Mouse (Mus musculus) fat pad, adult 2 months (tissue): Measurements from ENCODE around the gene Nkx1-1.

Experiments used
- DNase-seq: peaks from one replicate; pipeline ENCODE4 v3.0.0-alpha.2; 2011; ENCODE audit warnings: low read depth, low spot score; ENCODE audit errors: extremely low read depth

Gene Nkx1-1

DNA sequence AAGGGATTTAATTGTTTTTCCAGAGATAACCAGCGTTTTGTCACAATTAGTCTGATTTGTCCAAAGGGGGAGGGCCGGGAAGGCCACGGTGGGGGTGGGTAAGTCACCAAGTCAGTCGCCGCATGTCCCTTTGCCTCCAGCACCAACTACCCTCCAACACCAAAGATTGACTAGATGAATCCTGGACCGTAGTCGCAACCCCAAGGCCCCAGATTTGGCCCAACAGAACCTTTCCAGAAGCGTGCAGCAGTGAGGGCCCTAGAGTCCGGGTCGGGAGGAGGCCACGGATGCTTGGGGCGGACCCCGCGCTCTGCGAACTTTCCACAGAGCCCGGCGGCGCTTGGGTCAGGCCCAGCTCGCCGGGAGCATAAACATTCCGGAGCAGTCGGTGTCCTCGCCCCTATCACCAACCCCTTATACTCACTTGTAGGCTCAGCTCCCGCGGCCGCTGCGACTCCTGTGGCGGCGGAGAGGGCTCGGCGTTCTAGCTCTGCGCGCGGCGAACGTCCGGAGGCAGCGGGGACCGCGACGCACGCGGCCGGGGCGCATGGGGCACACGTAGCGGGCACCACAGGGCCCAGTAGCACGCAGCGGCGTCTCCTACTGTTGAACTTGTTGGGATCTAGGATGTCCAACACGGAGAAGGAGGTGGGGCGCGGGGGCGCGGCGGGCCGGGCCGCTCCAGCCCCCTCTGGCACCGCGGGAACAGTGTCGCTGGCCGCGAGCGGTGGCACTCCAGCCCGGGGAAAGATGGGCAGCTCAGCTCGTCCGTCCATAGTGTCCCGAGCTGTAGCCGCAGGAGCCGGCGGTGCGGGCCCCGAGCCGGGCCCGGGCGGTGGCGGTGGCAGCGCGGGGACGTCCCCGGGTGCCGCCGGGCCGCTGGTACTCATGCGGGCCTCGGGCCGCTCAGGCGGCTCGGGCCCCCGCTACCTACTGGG is at the start of gene Nkx1-1:
Nkx1-1 (minus strand) TSS at position 776 of the 938 bp plus-strand sequence.
- no peak for DNase-seq

DNA sequence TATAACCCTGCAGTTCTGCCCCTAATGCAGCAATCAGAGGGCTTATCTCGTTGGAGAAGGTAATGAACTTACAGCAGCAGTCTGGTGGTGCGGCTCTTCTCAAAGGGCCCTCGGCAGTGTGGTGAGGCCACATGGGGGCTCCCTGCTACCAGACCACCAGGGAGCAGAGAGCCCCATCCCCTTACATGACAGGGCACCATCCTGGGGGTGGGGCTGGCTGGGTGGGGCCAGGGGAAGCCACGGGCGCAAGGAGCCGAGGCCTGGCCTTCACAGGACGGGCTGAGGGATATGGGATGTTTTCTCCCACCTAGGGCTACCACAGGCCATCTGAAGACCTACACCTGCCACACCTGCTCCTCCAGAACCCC is 47.5 kb upstream of the Nkx1-1 start:
- DNase-seq = no peak

DNA sequence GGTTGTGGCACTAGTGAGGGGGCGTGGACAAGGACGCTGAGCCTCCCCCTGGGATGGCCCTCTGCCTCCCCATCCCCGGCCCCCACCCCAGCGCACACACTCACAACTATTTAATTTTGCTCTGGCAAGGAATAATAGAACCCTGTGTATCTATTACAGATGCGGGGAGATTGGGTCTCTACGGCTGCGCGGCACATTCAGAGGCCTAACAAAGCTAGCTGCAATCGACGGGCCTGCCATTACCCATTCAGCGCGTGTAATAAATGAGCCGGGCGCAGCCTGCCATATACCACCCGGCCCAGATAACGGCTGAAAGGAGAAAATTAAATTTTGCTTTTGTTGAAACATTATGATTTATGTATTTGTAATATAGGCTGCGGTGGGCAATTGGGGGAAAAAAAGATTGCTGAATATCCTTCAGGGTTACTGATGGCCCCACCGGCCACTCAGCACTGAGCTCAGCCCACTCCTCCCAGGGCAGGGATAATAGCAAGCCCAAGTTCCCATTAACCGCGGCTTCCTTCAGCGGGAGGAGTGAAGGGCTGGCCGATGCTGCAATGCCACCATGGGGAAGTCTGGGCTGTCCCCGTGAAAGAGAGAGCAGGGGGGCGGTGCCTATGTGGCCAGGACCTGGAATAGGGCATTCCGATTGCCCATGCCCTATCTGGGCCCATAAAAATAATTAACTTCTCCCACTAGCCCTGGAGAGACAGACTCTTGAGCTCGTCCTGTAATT is 47.0 kb upstream of the Nkx1-1 start:
- no peak for DNase-seq

DNA sequence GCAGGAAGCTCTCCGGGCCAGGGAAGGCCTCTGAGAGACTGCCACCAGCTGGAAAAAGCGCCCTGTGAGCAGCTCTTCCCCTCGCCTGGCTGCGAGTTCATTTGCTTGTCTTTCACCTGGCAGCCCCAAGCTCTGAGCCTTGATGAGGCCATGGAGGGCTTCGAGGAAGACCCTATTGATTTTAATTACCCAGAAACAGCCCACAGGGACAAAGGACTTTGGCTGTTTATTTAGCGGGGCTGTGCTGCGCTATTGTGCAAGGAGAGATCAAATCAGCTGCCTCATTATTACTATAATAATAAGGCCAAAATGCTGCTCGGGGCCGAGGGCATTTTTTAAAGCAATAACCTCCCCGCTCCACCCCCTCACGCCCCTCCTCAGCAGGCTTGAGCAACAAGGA is 31.7 kb upstream of the Nkx1-1 start:
- no peak for DNase-seq

DNA sequence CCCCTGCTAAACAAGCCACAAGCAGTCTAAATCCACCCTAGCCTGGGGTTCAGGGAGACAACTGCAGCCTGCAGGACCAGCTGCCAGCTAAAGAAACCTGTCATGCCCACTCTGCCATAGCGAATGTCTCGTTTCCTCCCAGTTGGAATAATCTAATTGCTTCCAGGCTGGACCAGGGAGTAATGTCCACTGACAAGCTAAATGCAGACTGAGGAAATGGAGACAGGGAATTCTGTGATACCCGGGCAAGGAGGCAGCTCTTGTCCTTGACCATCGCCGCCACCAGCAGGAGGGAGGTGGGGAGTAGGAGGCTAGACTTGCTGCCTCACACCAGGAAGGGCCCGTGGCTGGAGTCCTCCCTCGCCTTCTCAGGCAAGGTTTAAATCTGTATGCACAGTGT is 30.6 kb upstream of the Nkx1-1 start:
- no peak for DNase-seq

DNA sequence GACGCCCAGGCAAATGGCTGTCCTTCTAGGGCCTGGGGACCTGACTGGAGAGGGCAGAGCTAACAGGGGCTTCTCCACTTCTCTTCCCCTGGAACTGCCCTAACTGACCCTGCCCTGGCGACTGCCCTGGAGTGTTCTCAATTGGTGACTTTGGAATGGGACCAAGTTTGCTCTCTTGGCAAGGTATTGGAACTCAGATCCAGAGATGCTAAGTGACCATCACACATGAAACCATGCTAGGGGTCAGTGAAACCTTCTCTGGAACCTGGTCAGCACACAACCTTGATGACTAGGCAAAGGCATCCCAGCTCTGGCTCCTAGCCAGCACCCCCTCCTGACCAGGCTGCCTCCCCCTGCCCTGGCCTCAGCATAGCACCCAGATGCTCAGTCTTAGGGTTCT is 25.3 kb upstream of the Nkx1-1 start:
- no peak for DNase-seq

DNA sequence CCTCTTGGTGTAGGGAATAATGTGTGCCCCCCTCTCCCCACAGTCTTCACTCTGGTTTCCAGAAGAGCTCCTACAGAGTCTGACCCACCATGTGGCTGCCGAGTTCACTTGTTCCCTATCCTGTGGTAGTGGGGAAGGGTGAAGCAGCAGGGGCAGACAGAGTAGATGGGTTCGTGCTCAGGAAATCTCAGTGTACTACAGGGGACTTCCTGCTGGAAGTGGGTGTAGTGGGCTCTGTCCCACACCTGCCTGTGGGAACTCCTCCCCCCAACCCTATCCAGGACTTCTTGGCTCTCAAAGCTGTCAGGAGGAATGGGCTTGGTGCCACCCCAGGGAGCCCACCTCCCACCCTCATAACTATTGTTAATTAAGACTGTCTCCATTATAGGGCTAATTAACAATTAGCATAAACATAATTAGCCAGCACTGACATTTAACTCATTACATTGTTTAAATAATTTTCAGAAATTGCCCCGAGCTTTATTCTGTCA is 24.4 kb upstream of the Nkx1-1 start:
- DNase-seq = no peak

DNA sequence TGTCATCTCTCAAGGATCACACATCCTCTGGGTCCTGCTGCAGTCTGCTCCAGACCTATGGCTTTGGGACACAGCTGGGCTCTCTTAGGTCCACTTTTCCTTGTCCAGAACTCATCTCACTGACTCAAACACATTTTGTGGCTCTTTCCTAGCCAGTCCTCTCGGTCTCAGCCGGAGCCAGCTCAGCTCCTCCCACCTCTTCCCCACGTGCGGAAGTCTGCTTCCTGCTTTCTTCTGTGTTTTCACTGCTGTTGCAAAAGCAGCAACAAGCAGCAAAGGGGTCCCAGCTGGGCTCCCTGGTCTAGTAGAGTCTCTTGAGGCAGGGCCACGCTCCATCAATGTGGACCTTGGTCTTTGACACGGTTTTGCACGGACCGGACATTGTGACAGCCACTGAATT is 22.0 kb upstream of the Nkx1-1 start:
- no peak for DNase-seq

DNA sequence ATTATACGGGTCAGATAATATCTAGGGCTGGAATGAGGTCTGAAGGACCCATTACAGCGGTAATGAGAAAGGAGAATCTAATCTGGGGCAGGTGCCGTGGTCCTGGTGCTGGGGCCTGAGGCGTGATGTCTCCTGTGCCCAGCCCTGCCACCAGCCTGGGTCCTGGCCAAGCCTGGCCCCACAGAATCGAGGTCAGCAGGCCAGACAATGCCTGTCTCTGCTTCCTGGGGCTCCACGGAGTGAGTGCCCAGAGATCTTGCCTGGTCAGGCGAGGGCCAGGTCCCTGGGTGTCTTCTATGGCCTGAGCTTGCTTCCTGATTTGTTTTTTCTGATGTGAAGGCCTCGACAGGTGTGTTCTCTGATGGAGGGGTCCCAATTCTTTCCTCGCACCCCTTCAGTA is 10.0 kb upstream of the Nkx1-1 start:
- DNase-seq = no peak

DNA sequence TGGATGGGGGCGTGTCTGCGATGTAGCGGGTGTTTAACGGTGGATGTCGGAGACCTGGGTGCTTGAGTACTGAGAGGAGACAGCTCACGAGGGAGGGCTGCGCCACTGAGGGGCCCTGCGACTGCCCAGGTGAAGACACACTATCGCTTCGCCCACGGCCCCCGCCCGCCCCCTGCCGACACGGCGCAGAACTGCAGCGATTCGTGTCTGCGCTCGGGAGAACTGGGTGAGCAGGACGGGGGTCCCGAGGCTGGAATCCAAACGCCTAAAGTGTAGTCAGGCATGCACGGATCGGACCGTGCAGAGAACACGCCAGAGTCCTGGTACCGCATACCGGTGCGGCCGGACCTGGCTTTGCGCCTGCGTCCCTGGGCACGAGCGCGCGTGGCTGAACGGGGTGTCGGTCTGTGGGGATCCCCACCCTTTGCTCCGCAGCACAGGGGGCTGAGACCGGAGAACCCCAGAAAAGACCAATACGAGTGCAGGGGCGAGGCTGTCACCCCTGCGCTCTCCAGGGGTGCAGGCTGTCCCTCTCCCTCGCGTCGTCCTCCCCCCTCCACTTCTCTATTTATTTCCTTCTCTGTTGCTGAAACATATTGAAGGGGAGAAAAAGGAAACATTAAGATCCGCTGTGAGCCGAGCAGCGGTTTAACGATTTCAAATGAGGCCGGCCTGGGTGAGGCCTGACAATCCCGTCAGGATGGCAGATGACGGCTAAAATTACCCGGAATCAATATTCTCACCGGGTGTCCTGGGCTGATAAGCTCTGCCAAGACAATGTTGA is 9.3 kb upstream of the Nkx1-1 start:
- no peak for DNase-seq

DNA sequence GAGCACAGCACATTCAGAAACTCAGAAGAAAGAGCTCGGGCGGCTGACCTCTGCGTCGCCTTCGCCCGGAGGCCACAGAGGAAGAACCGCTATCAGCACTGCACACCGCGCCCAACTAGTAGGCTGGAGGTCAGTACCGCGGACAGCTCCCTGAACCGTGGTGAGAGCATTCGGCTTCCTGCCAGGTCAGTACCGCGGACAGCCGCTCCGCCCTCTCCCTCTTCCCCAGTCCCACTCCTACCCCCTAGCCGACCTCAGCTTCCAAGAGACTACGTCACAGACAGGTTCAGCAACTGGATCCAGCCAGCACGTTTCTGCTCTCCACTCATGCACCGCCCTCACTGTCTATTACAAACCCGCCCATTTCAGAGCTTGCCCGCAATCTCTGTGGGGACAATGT is 4.4 kb upstream of the Nkx1-1 start:
- peak; percentile 16 for DNase-seq

DNA sequence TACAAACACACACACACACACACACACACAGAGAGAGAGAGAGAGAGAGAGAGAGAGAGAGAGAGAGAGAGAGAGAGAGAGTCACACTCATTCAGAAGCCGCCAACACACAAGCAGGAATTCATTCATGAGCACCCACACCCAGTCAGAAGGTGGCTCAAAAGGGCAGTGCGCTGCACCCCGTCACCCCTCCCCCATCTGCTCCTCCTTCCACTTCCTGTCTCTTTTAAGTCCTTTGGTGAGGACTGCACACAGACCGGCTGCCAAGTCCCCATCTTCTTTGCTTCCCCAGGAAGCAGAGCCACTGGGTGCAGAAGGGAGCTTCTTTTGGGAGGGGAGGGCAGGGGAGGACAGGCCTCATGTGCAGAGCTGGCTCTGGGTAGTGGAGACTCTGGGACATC is 2.2 kb upstream of the Nkx1-1 start:
- DNase-seq = no peak

DNA sequence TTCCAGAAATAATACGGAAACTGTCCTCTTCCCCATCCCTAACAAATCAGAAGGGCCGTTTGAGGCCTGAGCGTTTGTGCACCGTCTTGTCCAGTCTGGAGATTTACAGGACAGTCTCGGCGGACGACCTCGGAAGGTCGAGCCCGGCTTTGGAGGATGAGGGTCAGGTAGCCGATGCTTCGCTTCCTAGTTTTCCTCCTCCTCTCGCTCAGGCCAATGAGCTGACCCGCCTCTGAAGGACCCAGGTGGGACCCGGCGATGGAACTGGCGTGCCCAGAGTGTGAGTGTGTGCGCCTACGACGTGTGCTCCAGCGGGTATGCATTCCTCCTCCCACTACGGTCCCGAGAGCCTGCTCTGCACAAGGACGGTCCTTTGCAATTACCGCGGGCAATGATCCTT is 1.4 kb upstream of the Nkx1-1 start:
- no peak for DNase-seq

DNA sequence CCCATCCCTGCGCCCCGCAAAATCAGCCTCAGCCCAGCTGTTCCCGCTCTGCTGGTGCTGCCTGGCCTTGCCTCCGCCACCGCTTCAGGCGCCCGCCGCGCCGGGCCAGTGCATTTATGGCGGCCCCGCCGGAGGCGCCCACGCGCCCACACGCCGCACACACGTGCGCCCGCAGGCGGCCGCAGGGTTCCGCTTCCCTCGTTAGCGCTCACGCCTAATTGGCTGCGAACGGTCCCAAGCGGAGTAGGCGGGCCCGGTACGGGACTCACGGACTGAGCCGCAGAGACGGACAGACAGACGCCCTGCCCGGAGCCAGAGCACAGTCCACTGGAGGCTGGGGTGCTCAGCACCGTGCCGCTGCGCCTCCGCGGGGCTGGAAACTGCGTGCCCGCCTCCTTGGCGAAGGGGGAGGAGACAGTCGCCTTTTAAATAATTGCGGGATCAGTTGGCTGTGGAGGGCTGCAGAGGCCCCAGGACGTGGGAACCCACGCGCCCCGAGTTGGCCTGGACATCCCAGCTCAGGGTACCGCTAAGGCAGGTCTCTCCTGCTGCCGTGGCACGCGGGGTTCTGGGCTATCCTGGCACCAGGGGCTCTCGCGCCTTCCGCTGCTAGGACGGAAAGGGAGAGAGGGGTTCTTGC is 485 bp upstream of the Nkx1-1 start:
- DNase-seq = no peak

DNA sequence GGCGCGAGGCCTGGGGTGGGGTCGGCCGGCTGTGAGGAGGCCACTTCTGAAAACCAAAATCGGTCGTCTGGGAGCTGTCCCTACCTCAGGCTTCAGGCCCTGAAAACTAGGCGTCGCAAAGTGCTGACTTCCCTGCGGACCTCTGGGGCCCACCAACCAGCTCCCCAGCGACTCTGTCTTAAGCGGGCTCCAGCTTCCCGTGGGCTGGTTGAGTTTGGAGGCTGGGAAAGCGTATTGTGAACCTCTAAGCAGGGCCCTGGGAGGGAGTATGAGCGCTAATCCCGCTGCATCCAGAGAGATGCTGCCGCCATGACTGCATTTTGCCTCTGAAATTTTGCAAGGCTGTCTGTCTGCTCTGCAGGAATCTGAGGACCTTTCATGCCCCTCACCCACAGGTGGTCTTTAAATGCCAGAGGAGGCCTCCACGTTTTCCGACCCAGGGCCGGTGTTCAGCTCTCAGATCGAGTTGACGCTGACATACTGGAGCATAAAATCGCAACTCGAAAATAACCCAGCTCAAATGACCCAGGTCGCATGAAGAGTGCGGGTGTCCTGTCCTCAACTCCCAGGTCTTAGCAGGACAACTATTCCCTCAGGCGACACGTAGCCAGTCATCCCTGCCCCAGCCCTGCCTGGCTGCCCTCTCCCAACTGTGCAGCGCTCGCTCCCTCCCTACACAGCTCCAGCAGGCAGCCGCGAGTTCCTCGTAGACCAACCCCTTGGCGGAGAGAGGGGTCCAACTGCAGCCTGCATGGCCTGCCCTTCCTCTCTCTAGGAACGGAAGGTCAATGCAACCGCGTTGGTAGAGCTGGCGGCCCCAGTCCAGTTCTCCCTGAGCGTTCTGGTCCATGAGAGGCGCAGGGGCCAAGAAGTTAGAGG is 1.5 kb downstream of the Nkx1-1 start:
- DNase-seq = no peak

DNA sequence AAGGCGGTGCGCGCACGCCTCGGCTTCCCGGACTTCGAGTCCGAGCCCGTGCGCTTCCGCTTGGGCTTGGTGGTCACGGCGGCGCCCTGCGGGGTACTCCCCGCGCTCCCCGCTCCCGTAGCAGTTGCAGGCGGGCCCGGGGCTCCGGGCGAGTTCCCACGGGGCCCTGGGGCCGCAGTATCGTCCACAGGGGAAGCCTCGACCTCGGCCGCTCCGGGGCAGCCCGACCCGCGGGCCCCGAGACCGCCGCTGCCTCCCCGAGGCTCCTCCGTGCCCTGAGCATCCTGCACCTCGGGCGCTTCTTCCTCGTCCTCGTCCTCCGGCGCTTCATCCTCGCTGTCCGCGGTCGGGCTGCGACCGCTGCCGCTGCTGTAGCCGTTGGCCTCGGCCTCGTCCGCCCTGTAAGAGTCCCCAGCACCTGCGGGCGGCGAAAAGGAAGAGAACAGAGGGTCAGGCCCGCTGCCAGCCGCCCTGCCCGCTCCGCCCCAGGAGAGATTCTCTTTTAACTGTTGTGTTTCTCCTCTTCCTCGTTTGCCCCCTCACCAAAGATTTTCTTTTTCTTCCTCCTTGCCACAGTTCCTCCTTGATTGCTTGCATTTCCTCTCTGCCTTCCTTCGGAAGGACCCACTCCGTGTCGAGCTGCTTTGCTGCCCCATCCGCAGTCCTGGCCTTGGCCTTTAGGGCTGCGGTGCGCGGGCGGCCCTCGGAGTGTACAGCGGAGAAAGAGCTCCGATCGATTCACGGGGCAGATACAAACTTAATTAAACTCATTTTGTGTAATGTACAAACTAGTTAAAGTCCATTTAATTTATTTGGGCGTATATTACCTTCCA is 2.4 kb downstream of the Nkx1-1 start:
- DNase-seq = no peak

DNA sequence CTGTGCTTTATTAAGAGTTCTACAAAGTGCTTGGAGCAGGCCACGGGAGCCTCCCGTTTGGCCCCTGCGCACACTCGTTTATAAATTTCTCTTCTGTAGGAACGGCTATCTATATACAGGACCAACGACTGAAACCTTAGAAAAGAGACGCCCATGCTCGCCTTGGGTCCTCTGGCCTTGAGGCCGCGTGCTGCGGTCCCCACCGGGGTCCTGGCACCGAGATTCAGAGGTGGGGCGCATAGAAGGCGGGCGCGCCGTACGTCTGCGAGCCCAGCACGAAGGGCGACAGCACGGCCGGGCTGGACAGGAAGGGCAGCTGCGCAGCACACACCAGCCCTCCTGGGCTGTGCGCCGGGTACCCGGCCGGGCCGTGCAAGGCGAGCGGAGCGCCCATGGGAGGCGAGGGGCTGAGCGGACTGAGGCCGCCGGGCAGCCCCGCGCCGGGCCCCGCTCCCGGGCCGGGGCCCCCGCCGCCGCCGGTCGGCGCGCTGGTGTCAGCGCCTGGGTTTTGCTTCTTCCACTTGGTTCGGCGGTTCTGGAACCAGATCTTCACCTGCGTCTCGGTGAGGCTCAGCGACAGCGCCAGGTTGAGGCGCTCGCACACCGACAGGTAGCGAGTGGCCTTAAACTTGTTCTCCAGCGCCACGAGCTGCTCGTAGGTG is 3.1 kb downstream of the Nkx1-1 start:
- DNase-seq = no peak

DNA sequence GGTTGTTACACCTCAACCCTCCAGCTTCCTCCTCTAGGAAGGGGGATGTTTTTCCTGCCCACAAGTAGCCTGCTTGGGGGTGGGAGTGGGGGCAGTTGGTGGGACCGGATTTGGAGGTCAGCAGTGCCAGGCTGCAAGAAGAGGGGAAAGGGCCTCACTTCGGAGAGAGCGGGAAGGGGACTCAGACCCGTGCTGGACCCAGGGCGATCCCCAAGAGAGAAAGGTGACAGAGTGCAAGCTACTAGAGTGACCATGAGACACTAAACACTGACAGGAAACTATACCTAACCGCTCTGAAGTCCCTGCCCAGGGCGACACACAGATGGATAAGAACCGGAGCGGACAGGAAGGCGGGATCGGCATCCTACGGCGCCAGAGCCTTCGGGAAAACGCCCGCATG is 3.7 kb downstream of the Nkx1-1 start:
- DNase-seq = no peak

DNA sequence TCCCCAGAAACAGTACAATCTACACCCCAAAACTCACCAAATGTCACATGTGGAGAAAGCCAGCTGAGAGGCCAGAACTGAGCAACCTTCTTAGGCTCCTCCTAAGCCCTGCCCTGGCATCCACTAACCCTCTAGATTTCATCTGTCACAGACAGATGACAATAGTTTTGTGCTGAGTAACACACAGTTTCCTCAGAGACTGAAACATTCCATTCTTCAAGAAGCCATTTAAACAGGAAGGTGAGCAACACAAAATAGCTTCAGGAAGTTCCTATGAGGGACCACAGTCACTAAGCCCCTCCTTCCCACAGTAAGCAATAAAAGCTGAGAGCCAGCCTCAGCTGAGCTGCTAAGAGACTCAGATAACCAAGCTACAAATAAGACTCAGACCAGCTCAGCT is 6.3 kb downstream of the Nkx1-1 start:
- DNase-seq = no peak
